Mouse (Mus musculus) kidney, embryonic 14.5 days (tissue): Measurements from ENCODE around the gene Dnaja1. TPM values are rescaled to one million over a fixed set of nuclear protein-coding genes. Genes with fewer than 3 reads are reported as not detected.

Experiments used
- ATAC-seq: fragments of 200-750 bp; cut with Nextera tagmentation; 2 replicates; pipeline ENCODE4 v1.8.0; 2017; ENCODE audit warnings: moderate number of reproducible peaks, mild to moderate bottlenecking, moderate TSS enrichment, moderate library complexity; ENCODE audit not compliant: low FRiP score, low TSS enrichment
- H3K27ac ChIP-seq: fragments of 300-500 bp; sonication (generic); 2 replicates; pipeline ENCODE4 v1.5.1; 2014; ENCODE audit warnings: low read depth, mild to moderate bottlenecking, low read length, moderate library complexity, mixed read lengths
- H3K27me3 ChIP-seq: fragments of 300-500 bp; sonication (generic); 2 replicates; pipeline ENCODE4 v1.6.1; 2014; ENCODE audit warnings: mild to moderate bottlenecking, low read length; ENCODE audit not compliant: control insufficient read depth, insufficient read depth
- H3K36me3 ChIP-seq: fragments of 300-500 bp; sonication (generic); 2 replicates; pipeline ENCODE4 v1.6.1; 2014; ENCODE audit warnings: low read length, mixed read lengths; ENCODE audit not compliant: control insufficient read depth, insufficient read depth
- H3K4me1 ChIP-seq: fragments of 300-500 bp; sonication (generic); 2 replicates; pipeline ENCODE4 v1.6.1; 2014; ENCODE audit warnings: low read length, mixed read lengths; ENCODE audit not compliant: control insufficient read depth, insufficient read depth
- H3K4me2 ChIP-seq: fragments of 300-500 bp; sonication (generic); replicated peaks from 2 replicates; pipeline ENCODE4 v1.6.1; 2014; ENCODE audit warnings: low read depth, mild to moderate bottlenecking, low read length
- H3K4me3 ChIP-seq: fragments of 300-500 bp; sonication (generic); 2 replicates; pipeline ENCODE4 v1.5.1; 2014; ENCODE audit warnings: mild to moderate bottlenecking, low read length
- H3K9ac ChIP-seq: fragments of 300-500 bp; sonication (generic); 2 replicates; pipeline ENCODE4 v1.6.1; 2014; ENCODE audit warnings: low read depth, mild to moderate bottlenecking, low read length, moderate library complexity
- H3K9me3 ChIP-seq: fragments of 300-500 bp; sonication (generic); 2 replicates; pipeline ENCODE4 v1.6.1; 2016; ENCODE audit warnings: low read length; ENCODE audit not compliant: control insufficient read depth
- WGBS: fragments of 180-500 bp; shearing (Covaris S2); extraction: QIAGEN DNeasy Blood & Tissue Kit; methylation state at CpG from one replicate; pipeline ENCODE4 v1.1.7; 2014; 5-methylcytosine and 5-hydroxymethylcytosine counted together
- polyA plus RNA-seq: library from polyadenylated mRNA; unstranded; fragments of >200 nt; fragmentation: Nextera tagmentation; extraction: Ambion mirVana; gene quantifications from 2 replicates; pipeline ENCODE4 v1.2.1, GENCODE M21; 2014

Dnaja1 gene
- polyA plus RNA-seq, 1 experiment from 2014 or later = 497 TPM

DNA sequence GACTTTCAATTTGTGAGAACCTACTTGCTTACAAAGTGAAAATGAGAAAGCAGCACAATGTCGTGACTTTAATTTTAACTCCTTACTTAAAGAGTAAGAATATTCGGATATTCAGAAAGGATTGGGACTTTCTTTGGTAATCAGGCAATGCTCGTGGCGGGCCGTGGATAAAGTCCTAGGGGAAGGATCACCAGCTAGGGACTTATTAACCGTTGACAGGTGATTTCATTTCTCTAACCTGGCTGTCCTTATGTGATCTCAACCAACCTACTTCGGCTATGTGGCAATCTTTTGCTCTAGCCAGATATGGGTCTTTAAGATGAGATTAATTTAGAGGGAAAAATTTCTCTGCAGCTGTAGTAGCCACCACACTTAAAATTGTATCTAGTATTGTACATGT is 3.2 kb downstream of the Dnaja1 start:
- Histone ChIP-seq H3K9ac (no peak overlapping the region), H3K9me3 (no peaks in the 10 kb centered on the region), H3K4me1 (peaks cover 26% of the 10 kb centered on the region; the same call in 1 of the 2 replicates), H3K27ac (no peak overlapping the region), H3K4me2 (peak overlapping the region; percentile 62; the same call in 1 of the 2 replicates), H3K4me3 (peak overlapping the region; percentile 94; the same call in 1 of the 2 replicates), H3K36me3 (peaks cover 61% of the 10 kb centered on the region), H3K27me3 (no peaks in the 10 kb centered on the region)
- ATAC-seq = no peak
- 81% methylated on average over 7 of the region's 7 CpGs for WGBS

GRCm38 (mm10) chr4:40725554-40725953 is 3.6 kb downstream of the Dnaja1 start:
- ATAC-seq = no peak
- Histone ChIP-seq H3K36me3 (peaks cover 65% of the 10 kb centered on the region), H3K4me2 (peak overlapping the region; percentile 62; the same call in 1 of the 2 replicates)

DNA sequence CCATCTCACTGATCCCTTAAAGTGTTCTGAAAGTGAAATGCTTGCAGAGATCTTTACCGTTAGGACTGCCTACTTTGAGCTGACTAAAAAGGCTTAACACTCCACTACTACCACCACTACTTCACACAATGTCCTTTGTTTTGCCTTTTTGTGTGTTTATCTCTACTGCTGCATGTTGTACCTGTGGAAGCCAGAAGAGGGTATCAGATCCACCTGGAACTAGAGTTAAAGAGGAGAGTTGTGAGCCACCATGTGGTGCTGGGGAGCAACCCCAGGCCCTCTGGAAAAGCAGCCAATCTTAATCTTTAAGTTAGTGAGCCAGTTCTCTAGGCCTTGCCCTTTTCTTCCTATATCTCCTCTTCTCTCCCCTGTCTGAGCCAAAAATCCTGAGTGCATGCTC is 5.3 kb downstream of the Dnaja1 start:
- WGBS = 94% methylated on average over 1 of the region's 1 CpGs
- Histone ChIP-seq H3K27me3 (no peaks in the 10 kb centered on the region), H3K27ac (no peak overlapping the region), H3K9me3 (no peaks in the 10 kb centered on the region), H3K4me2 (no peak overlapping the region), H3K4me3 (no peak overlapping the region), H3K4me1 (peaks cover 13% of the 10 kb centered on the region; the same call in 1 of the 2 replicates), H3K36me3 (peaks cover 77% of the 10 kb centered on the region), H3K9ac (no peak overlapping the region)
- no peak for ATAC-seq

More at GRCm38 (mm10) chr4:40725554-40725953, 3.6 kb downstream of the Dnaja1 start:
- no peaks in the 10 kb centered on the region for H3K9me3 ChIP-seq
- H3K9ac ChIP-seq = no peak overlapping the region
- no peak overlapping the region for H3K27ac ChIP-seq
- peak overlapping the region; percentile 94; the same call in 1 of the 2 replicates for H3K4me3 ChIP-seq
- peaks cover 26% of the 10 kb centered on the region; the same call in 1 of the 2 replicates for H3K4me1 ChIP-seq
- no peaks in the 10 kb centered on the region for H3K27me3 ChIP-seq

GRCm38 (mm10) chr4:40731262-40731661 is 9.3 kb downstream of the Dnaja1 start:
- Histone ChIP-seq H3K9ac (no peak overlapping the region), H3K27me3 (no peaks in the 10 kb centered on the region), H3K36me3 (peaks cover 88% of the 10 kb centered on the region), H3K4me1 (no peaks in the 10 kb centered on the region), H3K4me3 (no peak overlapping the region), H3K9me3 (no peaks in the 10 kb centered on the region), H3K4me2 (no peak overlapping the region), H3K27ac (no peak overlapping the region)
- ATAC-seq = no peak

GRCm38 (mm10) chr4:40735351-40735750 is 13.4 kb downstream of the Dnaja1 start:
- Histone ChIP-seq H3K36me3 (peaks cover 82% of the 10 kb centered on the region), H3K4me3 (no peak overlapping the region), H3K9me3 (no peaks in the 10 kb centered on the region), H3K4me2 (no peak overlapping the region), H3K27me3 (no peaks in the 10 kb centered on the region), H3K9ac (no peak overlapping the region), H3K27ac (no peak overlapping the region), H3K4me1 (no peaks in the 10 kb centered on the region)
- WGBS = 67% methylated on average over 1 of the region's 1 CpGs
- peak; percentile 46; the same call in 1 of the 2 replicates for ATAC-seq

GRCm38 (mm10) chr4:40757157-40757779 is 35.3 kb downstream of the Dnaja1 start:
- WGBS = under 1% methylated on average over 39 of the region's 39 CpGs
- Histone ChIP-seq H3K27ac (peak overlapping the region; percentile 70), H3K4me2 (peak overlapping the region; percentile 59)

DNA sequence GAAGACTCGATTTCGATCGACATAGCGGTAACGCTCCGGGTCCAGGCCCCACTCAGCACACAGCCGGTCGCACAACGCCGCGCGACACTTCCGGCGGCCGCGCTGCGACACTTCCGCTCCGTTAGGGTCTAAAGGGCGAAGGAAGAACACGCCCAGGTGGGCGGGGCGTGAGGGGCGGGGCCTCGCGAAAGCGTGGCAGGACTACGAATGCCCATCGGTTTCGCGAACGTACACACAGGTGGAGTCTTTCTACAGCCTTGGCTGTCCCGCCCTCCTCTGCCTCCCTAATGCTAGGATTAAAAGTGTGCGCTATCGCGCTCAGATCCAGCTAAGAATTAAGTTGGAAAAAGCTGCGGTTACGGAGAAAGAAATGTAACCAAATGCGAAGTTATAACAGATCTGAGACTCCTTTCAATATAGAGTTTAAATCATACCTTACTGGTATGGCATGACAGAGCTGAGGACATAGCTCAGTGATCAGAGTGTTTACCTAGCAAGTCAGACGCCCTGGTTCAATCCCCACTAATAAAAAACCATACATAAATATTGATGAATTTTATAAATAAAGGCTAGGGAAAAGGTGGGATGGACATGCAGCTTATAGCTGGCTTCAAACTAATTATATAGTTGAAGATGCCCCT is 36.0 kb downstream of the Dnaja1 start, which contains the start of gene Smu1:
Smu1 (minus strand) TSS at position 144 of the 641 bp plus-strand sequence.
- Histone ChIP-seq H3K36me3 (peaks cover 28% of the 10 kb centered on the region), H3K27me3 (peaks cover 5% of the 10 kb centered on the region; the same call in 1 of the 2 replicates), H3K4me1 (no peaks in the 10 kb centered on the region), H3K9ac (peak within 1 kb of the TSS; percentile 89), H3K9me3 (no peaks in the 10 kb centered on the region), H3K4me3 (peak within 1 kb of the TSS; percentile 93), H3K4me2 (peak within 1 kb of the TSS; percentile 59), H3K27ac (peak within 1 kb of the TSS; percentile 70)
- ATAC-seq = peak; percentile 98
- WGBS = under 1% methylated on average over 40 of the region's 40 CpGs

More at GRCm38 (mm10) chr4:40757157-40757779, 35.3 kb downstream of the Dnaja1 start:
- Histone ChIP-seq H3K27me3 (peaks cover 5% of the 10 kb centered on the region; the same call in 1 of the 2 replicates), H3K9ac (peak overlapping the region; percentile 89), H3K4me1 (no peaks in the 10 kb centered on the region), H3K36me3 (peaks cover 34% of the 10 kb centered on the region), H3K4me3 (peak overlapping the region; percentile 93), H3K9me3 (no peaks in the 10 kb centered on the region)
- peak; percentile 87 for ATAC-seq

DNA sequence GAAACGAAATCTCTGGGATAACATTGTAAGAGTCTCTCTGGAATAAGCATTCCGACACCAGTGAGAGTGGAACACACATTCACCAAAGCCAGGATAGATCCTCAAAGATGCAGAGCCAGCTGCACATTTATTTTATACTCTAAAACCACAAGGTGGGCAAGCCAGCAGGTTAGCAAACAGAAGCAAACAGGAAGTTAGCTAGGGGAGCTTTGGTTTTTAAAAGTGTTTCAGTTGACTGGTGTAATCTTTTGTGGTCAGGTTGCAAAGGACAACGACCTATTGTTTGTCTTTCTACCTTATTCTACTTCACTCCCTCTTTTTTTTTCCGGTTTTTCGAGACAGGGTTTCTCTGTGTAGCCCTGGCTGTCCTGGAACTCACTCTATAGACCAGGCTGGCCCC is 37.9 kb downstream of the Dnaja1 start:
- no peak overlapping the region for H3K4me2 ChIP-seq
- no peak overlapping the region for H3K27ac ChIP-seq
- ATAC-seq = no peak
- no peaks in the 10 kb centered on the region for H3K4me1 ChIP-seq
- WGBS = 52% methylated on average over 5 of the region's 5 CpGs
- no peaks in the 10 kb centered on the region for H3K9me3 ChIP-seq
- peaks cover 5% of the 10 kb centered on the region; the same call in 1 of the 2 replicates for H3K27me3 ChIP-seq
- no peak overlapping the region for H3K4me3 ChIP-seq
- H3K9ac ChIP-seq = no peak overlapping the region
- peaks cover 9% of the 10 kb centered on the region for H3K36me3 ChIP-seq
